In the genomic region with DNA sequence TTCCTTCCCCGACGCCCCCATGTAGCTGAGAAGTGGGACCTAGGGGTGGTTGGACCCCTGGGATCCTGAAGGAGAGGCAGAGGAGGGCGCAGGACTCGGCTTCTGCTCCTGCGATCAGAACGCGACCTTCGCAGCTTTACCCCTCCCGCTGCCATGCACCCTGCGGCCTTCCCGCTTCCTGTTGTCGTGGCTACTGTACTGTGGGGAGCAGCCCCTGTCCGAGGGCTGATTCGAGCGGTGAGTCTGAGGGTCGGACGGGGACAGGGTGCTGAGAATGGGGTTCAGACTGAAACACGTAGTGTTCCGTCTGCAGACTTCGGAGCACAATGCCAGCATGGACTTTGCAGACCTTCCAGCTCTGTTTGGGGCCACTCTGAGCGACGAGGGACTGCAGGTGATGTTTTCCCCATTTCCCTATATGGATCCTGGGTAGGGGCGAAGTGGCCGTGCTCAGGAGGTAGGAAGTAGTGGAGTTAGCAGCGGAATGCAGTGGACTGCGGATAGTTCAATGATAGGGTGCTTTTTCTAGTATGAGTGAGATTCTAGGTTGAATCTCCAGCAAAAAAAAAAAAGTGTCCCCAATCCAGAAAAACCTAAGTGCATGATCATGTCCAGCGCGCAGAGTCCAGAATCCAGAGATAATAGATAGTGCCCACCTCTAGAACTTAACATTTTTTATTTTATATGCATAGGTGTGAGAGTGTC, we compare ENCODE assay signal across 7 mouse cellular contexts. TPM values are rescaled to one million over a fixed set of nuclear protein-coding genes. Genes with fewer than 3 reads are reported as not detected.
DNase-seq lines count a peak whose midpoint lies in the region; ATAC-seq and TF ChIP-seq lines count a peak whose summit lies in the region.

No protein-coding gene starts in this region.

- peaks cover 51% of the 10 kb centered on the region for H3K4me1 ChIP-seq in heart, embryonic 16.5 days (ENCODE audit: control insufficient read depth, insufficient read depth, low read length)
- peaks cover 60% of the 10 kb centered on the region for H3K4me1 ChIP-seq in limb, embryonic 12.5 days (replicated peaks)
- H3K4me1 ChIP-seq in midbrain, postnatal 0 days (ENCODE audit: insufficient read depth, low read length), result peaks cover 12% of the 10 kb centered on the region

- peak overlapping the region; percentile 88 for H3K9ac ChIP-seq in heart, embryonic 16.5 days (ENCODE audit: low read length)
- peak overlapping the region; percentile 59 for H3K9ac ChIP-seq in limb, embryonic 12.5 days (replicated peaks)
- peak overlapping the region; percentile 83 for H3K9ac ChIP-seq in midbrain, postnatal 0 days (replicated peaks; ENCODE audit: low read length, poor library complexity, severe bottlenecking)

- H3K4me3 ChIP-seq in heart, embryonic 16.5 days (ENCODE audit: low read length), result peak overlapping the region; percentile 77
- peak overlapping the region; percentile 54 for H3K4me3 ChIP-seq in limb, embryonic 12.5 days (replicated peaks)
- peak overlapping the region; percentile 79 for H3K4me3 ChIP-seq in midbrain, postnatal 0 days (ENCODE audit: low read depth, low read length)

- no peaks in the 10 kb centered on the region for H3K27me3 ChIP-seq in heart, embryonic 16.5 days (ENCODE audit: control insufficient read depth, insufficient read depth, low read length)
- H3K27me3 ChIP-seq in limb, embryonic 12.5 days, result no peaks in the 10 kb centered on the region
- no peaks in the 10 kb centered on the region for H3K27me3 ChIP-seq in midbrain, postnatal 0 days (ENCODE audit: insufficient read depth, low read length)

- H3K4me2 ChIP-seq in heart, embryonic 16.5 days (ENCODE audit: low read depth, low read length), result peak overlapping the region; percentile 63
- peak overlapping the region; percentile 95 for H3K4me2 ChIP-seq in limb, embryonic 12.5 days
- H3K4me2 ChIP-seq in midbrain, postnatal 0 days (ENCODE audit: low read depth, low read length, poor library complexity, severe bottlenecking), result peak overlapping the region; percentile 100

- TF ChIP-seq CTCF in midbrain, postnatal 0 days (IDR thresholded peaks at IDR 0.05), result no peak

- peaks cover 59% of the 10 kb centered on the region for H3K36me3 ChIP-seq in heart, embryonic 16.5 days (ENCODE audit: control insufficient read depth, insufficient read depth)
- H3K36me3 ChIP-seq in limb, embryonic 12.5 days, result peaks cover 74% of the 10 kb centered on the region
- H3K36me3 ChIP-seq in midbrain, postnatal 0 days (ENCODE audit: insufficient read depth, low read length), result peaks cover 39% of the 10 kb centered on the region

- ATAC-seq in heart, embryonic 16.5 days (replicated peaks; ENCODE audit: extremely low read depth, insufficient read depth, low FRiP score), result no peak
- no peak for ATAC-seq in limb, embryonic 12.5 days (ENCODE audit: insufficient number of reproducible peaks, insufficient read depth, low FRiP score, low TSS enrichment, low read depth)
- ATAC-seq in midbrain, postnatal 0 days (ENCODE audit: low FRiP score), result no peak

- peak overlapping the region; percentile 97 for H3K27ac ChIP-seq in heart, embryonic 16.5 days (ENCODE audit: low read length)
- peak overlapping the region; percentile 94 for H3K27ac ChIP-seq in limb, embryonic 12.5 days
- H3K27ac ChIP-seq in midbrain, postnatal 0 days (ENCODE audit: low read depth, low read length), result peak overlapping the region; percentile 90

- no peaks in the 10 kb centered on the region for H3K9me3 ChIP-seq in heart, embryonic 16.5 days (replicated peaks; ENCODE audit: control insufficient read depth, low read length)
- no peaks in the 10 kb centered on the region for H3K9me3 ChIP-seq in limb, embryonic 12.5 days
- no peaks in the 10 kb centered on the region for H3K9me3 ChIP-seq in midbrain, postnatal 0 days (ENCODE audit: low read length)

- peak; percentile 38 for DNase-seq in right cerebral cortex, postnatal 14 days
- no peak for DNase-seq in right cerebral cortex, adult 2 months (ENCODE audit: low spot score in 2 of 2)
- DNase-seq in cerebellum, adult 9-11 months, result peak; percentile 74
- DNase-seq in midbrain, postnatal 0 days (ENCODE audit: low spot score), result no peak
- no peak for DNase-seq in yolk sac, embryonic 10.5 days (ENCODE audit: low spot score)

- WGBS in heart, embryonic 16.5 days, result 3% methylated on average over 28 of the region's 28 CpGs
- 2% methylated on average over 28 of the region's 28 CpGs for WGBS in limb, embryonic 12.5 days
- 4% methylated on average over 28 of the region's 28 CpGs for WGBS in midbrain, postnatal 0 days

RNA-seq across cellular contexts. Expression of a gene that starts 0.6 kb away (rescaled TPM):
- 346 and 351 TPM in 2 replicates for polyA plus RNA-seq in heart, embryonic 16.5 days (2015; fragmentation: Nextera tagmentation; extraction: Ambion mirVana)
- 161 and 163 TPM in 2 replicates for polyA plus RNA-seq in limb, embryonic 12.5 days (2016; fragmentation: Nextera tagmentation; extraction: Ambion mirVana)
- 140 and 159 TPM in 2 replicates for total RNA-seq in midbrain, postnatal 0 days (2014; rRNA removed)
- 160 and 176 TPM in 2 replicates for polyA plus RNA-seq in midbrain, postnatal 0 days (2015; fragmentation: Nextera tagmentation; extraction: Ambion mirVana)

RNA-seq across cellular contexts. Expression of a gene that starts 0.8 kb away (rescaled TPM):
- polyA plus RNA-seq in heart, embryonic 16.5 days (2015; fragmentation: Nextera tagmentation; extraction: Ambion mirVana), result 80.3 and 80.9 TPM in 2 replicates
- 95.8 and 104 TPM in 2 replicates for polyA plus RNA-seq in limb, embryonic 12.5 days (2016; fragmentation: Nextera tagmentation; extraction: Ambion mirVana)
- 69.1 and 74.4 TPM in 2 replicates for total RNA-seq in midbrain, postnatal 0 days (2014; rRNA removed)
- 95.8 and 97.2 TPM in 2 replicates for polyA plus RNA-seq in midbrain, postnatal 0 days (2015; fragmentation: Nextera tagmentation; extraction: Ambion mirVana)

RNA-seq across cellular contexts. Expression of a gene that starts 6.6 kb away (rescaled TPM):
- 1,225 and 1,312 TPM in 2 replicates for polyA plus RNA-seq in heart, embryonic 16.5 days (2015; fragmentation: Nextera tagmentation; extraction: Ambion mirVana)
- polyA plus RNA-seq in limb, embryonic 12.5 days (2016; fragmentation: Nextera tagmentation; extraction: Ambion mirVana), result 1,494 and 1,514 TPM in 2 replicates
- 438 and 486 TPM in 2 replicates for total RNA-seq in midbrain, postnatal 0 days (2014; rRNA removed)
- polyA plus RNA-seq in midbrain, postnatal 0 days (2015; fragmentation: Nextera tagmentation; extraction: Ambion mirVana), result 600 and 608 TPM in 2 replicates

RNA-seq across cellular contexts. Expression of a gene that starts 8.9 kb away (rescaled TPM):
- 0.34 and 0.38 TPM in 2 replicates for polyA plus RNA-seq in heart, embryonic 16.5 days (2015; fragmentation: Nextera tagmentation; extraction: Ambion mirVana)
- polyA plus RNA-seq in limb, embryonic 12.5 days (2016; fragmentation: Nextera tagmentation; extraction: Ambion mirVana), result 0.22 and 0.31 TPM in 2 replicates
- total RNA-seq in midbrain, postnatal 0 days (2014; rRNA removed), result not detected in 2 replicates
- polyA plus RNA-seq in midbrain, postnatal 0 days (2015; fragmentation: Nextera tagmentation; extraction: Ambion mirVana), result 0.16 and 0.29 TPM in 2 replicates

RNA-seq across cellular contexts. Expression of a gene that starts 9.1 kb away (rescaled TPM):
- 578 and 593 TPM in 2 replicates for polyA plus RNA-seq in heart, embryonic 16.5 days (2015; fragmentation: Nextera tagmentation; extraction: Ambion mirVana)
- 34.2 and 38.2 TPM in 2 replicates for polyA plus RNA-seq in limb, embryonic 12.5 days (2016; fragmentation: Nextera tagmentation; extraction: Ambion mirVana)
- total RNA-seq in midbrain, postnatal 0 days (2014; rRNA removed), result 7.2 and 9.9 TPM in 2 replicates
- 5.8 and 7.6 TPM in 2 replicates for polyA plus RNA-seq in midbrain, postnatal 0 days (2015; fragmentation: Nextera tagmentation; extraction: Ambion mirVana)

Comparison
In these comparisons a context has a peak if more than half of its experiments do, and no peak if none do; other contexts are left out.
1. DNase-seq: peak in right cerebral cortex, postnatal 14 days (single experiment) and cerebellum, adult 9-11 months (single experiment); none in right cerebral cortex, adult 2 months (0 of 2), midbrain, postnatal 0 days (single experiment) and yolk sac, embryonic 10.5 days (single experiment).
2. Peak in every context shown above with its lines, with median percentiles within 50 percentile points of each other: H3K27ac ChIP-seq, H3K4me2 ChIP-seq, H3K4me3 ChIP-seq and H3K9ac ChIP-seq.